Mouse (Mus musculus): ENCODE measurements at regions not wholly inside any gene's neighbourhood (a gene's known extent, or its start where the extent isn't known, plus 50 kb on each side); places are given as distances from the start of the nearest gene placed in this dataset.

DNA sequence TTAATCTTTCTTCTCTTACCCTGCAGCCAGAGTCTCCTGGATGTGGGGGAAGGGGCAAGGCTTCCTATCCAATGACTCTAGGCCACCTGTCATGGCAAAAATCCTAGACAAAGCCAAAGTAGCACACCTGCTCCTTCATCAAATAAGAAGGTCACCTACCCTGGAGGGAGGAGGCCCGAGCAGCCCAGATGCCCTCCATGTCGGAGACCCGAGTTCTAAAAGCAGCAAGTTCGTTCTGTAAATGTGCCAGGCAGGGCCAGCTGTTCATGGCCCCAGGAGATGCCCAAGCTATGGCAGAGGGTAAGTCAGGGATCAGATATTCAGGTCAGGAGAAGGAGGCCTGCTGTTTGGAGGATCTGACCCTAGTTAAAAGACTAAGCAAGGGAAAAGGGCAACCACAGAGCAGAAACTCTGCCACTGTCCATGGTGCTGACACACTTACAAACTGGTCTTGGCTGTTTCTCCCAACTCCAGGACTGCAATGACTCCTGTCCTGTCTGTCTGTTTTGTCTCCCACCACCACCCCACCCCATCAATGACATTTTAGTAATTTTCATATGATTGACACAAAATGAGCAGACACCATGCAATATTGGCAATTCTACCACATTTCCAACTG, 125.9 kb downstream of the Tmem132e start:
- TF ChIP-seq CTCF (IDR thresholded peaks at IDR 0.05) (no peak), EP300 (IDR thresholded peaks at IDR 0.05) (no peak)

All from lung, postnatal 0 days (tissue).